10 mouse cellular contexts compared by ENCODE assay signal in genomic region chr9:78115746-78116145, GRCm38 (mm10). TPM values are rescaled to one million over a fixed set of nuclear protein-coding genes. Genes with fewer than 3 reads are reported as not detected.
DNase-seq lines count a peak whose midpoint lies in the region; ATAC-seq lines count a peak whose summit lies in the region.
"Had no signal": no experiment of that assay in that cellular context is flagged by ENCODE, and none has a peak within 500 bp of the region (broad histone marks: within the 10 kb centered on the region; RNA-seq: fewer than 3 reads in every experiment).

No protein-coding gene starts in this region.

- no peak overlapping the region for H3K4me2 ChIP-seq in heart, embryonic 11.5 days
- H3K4me2 ChIP-seq in neural tube, embryonic 15.5 days: peak overlapping the region; percentile 69
- H3K4me2 ChIP-seq: lung, embryonic 15.5 days had no signal

- H3K4me1 ChIP-seq in heart, embryonic 11.5 days (ENCODE audit: control insufficient read depth, insufficient read depth, low read length): peaks cover 11% of the 10 kb centered on the region; the same call in 1 of the 2 replicates
- peaks cover 24% of the 10 kb centered on the region for H3K4me1 ChIP-seq in neural tube, embryonic 15.5 days

- no peaks in the 10 kb centered on the region for H3K36me3 ChIP-seq in heart, embryonic 11.5 days (ENCODE audit: control insufficient read depth, insufficient read depth, low read length)
- no peaks in the 10 kb centered on the region for H3K36me3 ChIP-seq in neural tube, embryonic 15.5 days

- peak; percentile 96 for DNase-seq in heart, adult 11 months
- DNase-seq in kidney, postnatal 10 days: peak; percentile 25
- no peak for DNase-seq in kidney, adult 8-10 months
- peak; percentile 16 to 25 for DNase-seq in gastrocnemius, postnatal 36 days
- DNase-seq in layer of hippocampus, adult 18-20 months (ENCODE audit: low spot score in 2 of 2): no peak
- no peak for DNase-seq in right cerebral cortex, postnatal 4 days
- DNase-seq: cerebellum, postnatal 36 days had no signal

- 81% methylated on average over 9 of the region's 9 CpGs for WGBS in heart, embryonic 11.5 days (ENCODE audit: insufficient replicate concordance)
- WGBS in neural tube, embryonic 15.5 days: 78% methylated on average over 9 of the region's 9 CpGs

- intact Hi-C loops in gastrocnemius, postnatal 36 days (cut with DNase I): no loop called here

- no peak for ATAC-seq in heart, embryonic 11.5 days (replicated peaks; ENCODE audit: insufficient number of reproducible peaks, low FRiP score, low TSS enrichment)
- no peak for ATAC-seq in neural tube, embryonic 15.5 days (ENCODE audit: low FRiP score)

- no peak overlapping the region for H3K4me3 ChIP-seq in heart, embryonic 11.5 days (ENCODE audit: low read depth, low read length)
- H3K4me3 ChIP-seq in neural tube, embryonic 15.5 days (replicated peaks): 0 out of 2 replicates have a peak overlapping the region, but pooled peaks have one; percentile 72
- H3K4me3 ChIP-seq: lung, embryonic 15.5 days had no signal

- H3K27ac ChIP-seq in heart, embryonic 11.5 days (ENCODE audit: low read depth, low read length): no peak overlapping the region
- H3K27ac ChIP-seq in neural tube, embryonic 15.5 days (replicated peaks): no peak overlapping the region
- H3K27ac ChIP-seq: lung, embryonic 15.5 days had no signal

- H3K9me3 ChIP-seq in heart, embryonic 11.5 days (replicated peaks; ENCODE audit: control insufficient read depth, low read length): no peaks in the 10 kb centered on the region
- no peaks in the 10 kb centered on the region for H3K9me3 ChIP-seq in neural tube, embryonic 15.5 days (replicated peaks)
- H3K9me3 ChIP-seq: lung, embryonic 15.5 days had no signal

- no peaks in the 10 kb centered on the region for H3K27me3 ChIP-seq in heart, embryonic 11.5 days (ENCODE audit: control insufficient read depth, insufficient read depth, low read length)
- H3K27me3 ChIP-seq in neural tube, embryonic 15.5 days (replicated peaks): no peaks in the 10 kb centered on the region
- H3K27me3 ChIP-seq: lung, embryonic 15.5 days had no signal

- H3K9ac ChIP-seq in heart, embryonic 11.5 days (ENCODE audit: low read depth, low read length): no peak overlapping the region
- no peak overlapping the region for H3K9ac ChIP-seq in neural tube, embryonic 15.5 days (replicated peaks)
- H3K9ac ChIP-seq: lung, embryonic 15.5 days had no signal

RNA-seq across cellular contexts. Expression of gene Ick, which starts 6.8 kb away (rescaled TPM):
- polyA plus RNA-seq in heart, embryonic 11.5 days (2014; fragmentation: Nextera tagmentation; extraction: Ambion mirVana): 16.1 and 16.8 TPM in 2 replicates
- 1 to 10 TPM; 5.4 to 7.5 TPM for total RNA-seq in gastrocnemius, postnatal 36 days (2021)
- polyA plus RNA-seq in neural tube, embryonic 15.5 days (2015; fragmentation: Nextera tagmentation; extraction: Ambion mirVana): 30.2 and 30.6 TPM in 2 replicates
- total RNA-seq in layer of hippocampus, adult 18-20 months (2021): 10 to 100 TPM; 18.0 to 18.3 TPM

RNA-seq across cellular contexts. Expression of gene Fbxo9, which starts 6.9 kb away (rescaled TPM):
- 37.0 and 38.0 TPM in 2 replicates for polyA plus RNA-seq in heart, embryonic 11.5 days (2014; fragmentation: Nextera tagmentation; extraction: Ambion mirVana)
- 10 to 100 TPM; 52.0 to 62.9 TPM for total RNA-seq in gastrocnemius, postnatal 36 days (2021)
- polyA plus RNA-seq in neural tube, embryonic 15.5 days (2015; fragmentation: Nextera tagmentation; extraction: Ambion mirVana): 84.7 and 90.9 TPM in 2 replicates
- 10 to 100 TPM; 90.3 to 92.2 TPM for total RNA-seq in layer of hippocampus, adult 18-20 months (2021)

Comparison
In these comparisons a context has a peak if more than half of its experiments do, and no peak if none do; other contexts are left out.
1. DNase-seq: peak in heart, adult 11 months (single experiment), kidney, postnatal 10 days (single experiment) and gastrocnemius, postnatal 36 days (2 of 2); none in kidney, adult 8-10 months (0 of 2), layer of hippocampus, adult 18-20 months (0 of 2) and right cerebral cortex, postnatal 4 days (single experiment).